Mouse (Mus musculus): Measurements from ENCODE around the gene Nexn. TPM values are rescaled to one million over a fixed set of nuclear protein-coding genes. Genes with fewer than 3 reads are reported as not detected.
A peak's percentile ranks its signal among the peaks of the same experiment; 100 is the strongest.

Nexn gene
- polyA plus RNA-seq, 1 experiment from 2014 or later, result 37.9 TPM

GRCm38 (mm10) chr3:152305080-152305479 is 38.9 kb upstream of the Nexn start:
- no peak overlapping the region for H3K4me2 ChIP-seq (replicated peaks; ENCODE audit: low read depth)
- DNase-seq (ENCODE audit: low spot score), result no peak
- H3K9me3 ChIP-seq (ENCODE audit: control insufficient read depth, low read length), result no peaks in the 10 kb centered on the region
- no peak overlapping the region for H3K4me3 ChIP-seq (ENCODE audit: low read depth, low read length)
- H3K27ac ChIP-seq (replicated peaks), result peak overlapping the region; percentile 40
- H3K4me1 ChIP-seq (replicated peaks; ENCODE audit: control insufficient read depth, insufficient read depth), result peaks cover 8% of the 10 kb centered on the region; the same call in 1 of the 2 replicates
- no peak overlapping the region for H3K9ac ChIP-seq (ENCODE audit: low read length)
- no peaks in the 10 kb centered on the region for H3K36me3 ChIP-seq (ENCODE audit: control insufficient read depth, insufficient read depth, low read length)
- TF ChIP-seq EP300 (optimal IDR thresholded peaks at IDR 0.05) (no peak), CTCF (IDR thresholded peaks at IDR 0.05; ENCODE audit: low read depth) (no peak)
- ATAC-seq (ENCODE audit: low FRiP score, low TSS enrichment), result no peak
- no peaks in the 10 kb centered on the region for H3K27me3 ChIP-seq (ENCODE audit: control insufficient read depth, insufficient read depth, low read length)
- 68% methylated on average over 8 of the region's 8 CpGs for WGBS

- no peak for DNase-seq (ENCODE audit: low spot score)
- H3K4me3 ChIP-seq (ENCODE audit: low read depth, low read length), result no peak overlapping the region
- no peak overlapping the region for H3K9ac ChIP-seq (ENCODE audit: low read length)
- no peak overlapping the region for H3K4me2 ChIP-seq (replicated peaks; ENCODE audit: low read depth)
- TF ChIP-seq EP300 (optimal IDR thresholded peaks at IDR 0.05) (no peak), CTCF (IDR thresholded peaks at IDR 0.05; ENCODE audit: low read depth) (no peak)
- H3K9me3 ChIP-seq (ENCODE audit: control insufficient read depth, low read length), result no peaks in the 10 kb centered on the region
- peak; percentile 40; the same call in 1 of the 2 replicates for ATAC-seq (ENCODE audit: low FRiP score, low TSS enrichment)
- no peaks in the 10 kb centered on the region for H3K36me3 ChIP-seq (ENCODE audit: control insufficient read depth, insufficient read depth, low read length)
- H3K27ac ChIP-seq (replicated peaks), result peak overlapping the region; percentile 79
- peaks cover 7% of the 10 kb centered on the region; the same call in 1 of the 2 replicates for H3K4me1 ChIP-seq (replicated peaks; ENCODE audit: control insufficient read depth, insufficient read depth)
- H3K27me3 ChIP-seq (ENCODE audit: control insufficient read depth, insufficient read depth, low read length), result no peaks in the 10 kb centered on the region
- WGBS, result 42% methylated on average over 6 of the region's 6 CpGs
Measured at GRCm38 (mm10) chr3:152304093-152304815, 38.1 kb upstream of the Nexn start.

- Histone ChIP-seq H3K9ac (ENCODE audit: low read length) (no peak overlapping the region), H3K27ac (replicated peaks) (peak overlapping the region; percentile 63; the same call in 1 of the 2 replicates), H3K4me1 (replicated peaks; ENCODE audit: control insufficient read depth, insufficient read depth) (0 out of 2 replicates have a peak, but pooled peaks cover 2% of the 10 kb centered on the region), H3K27me3 (ENCODE audit: control insufficient read depth, insufficient read depth, low read length) (no peaks in the 10 kb centered on the region), H3K36me3 (ENCODE audit: control insufficient read depth, insufficient read depth, low read length) (no peaks in the 10 kb centered on the region), H3K4me2 (replicated peaks; ENCODE audit: low read depth) (no peak overlapping the region), H3K4me3 (ENCODE audit: low read depth, low read length) (no peak overlapping the region), H3K9me3 (ENCODE audit: control insufficient read depth, low read length) (no peaks in the 10 kb centered on the region)
- WGBS, result 57% methylated on average over 9 of the region's 9 CpGs
- TF ChIP-seq CTCF (IDR thresholded peaks at IDR 0.05; ENCODE audit: low read depth), result no peak
- TF ChIP-seq EP300 (optimal IDR thresholded peaks at IDR 0.05), result no peak
- DNase-seq (ENCODE audit: low spot score), result no peak
- ATAC-seq (ENCODE audit: low FRiP score, low TSS enrichment), result no peak
Measured at GRCm38 (mm10) chr3:152302991-152303390, 36.8 kb upstream of the Nexn start.

- Histone ChIP-seq H3K27me3 (ENCODE audit: control insufficient read depth, insufficient read depth, low read length) (no peaks in the 10 kb centered on the region), H3K4me2 (replicated peaks; ENCODE audit: low read depth) (no peak overlapping the region), H3K4me3 (ENCODE audit: low read depth, low read length) (no peak overlapping the region), H3K27ac (replicated peaks) (no peak overlapping the region), H3K4me1 (replicated peaks; ENCODE audit: control insufficient read depth, insufficient read depth) (0 out of 2 replicates have a peak, but pooled peaks cover 2% of the 10 kb centered on the region), H3K9ac (ENCODE audit: low read length) (no peak overlapping the region), H3K9me3 (ENCODE audit: control insufficient read depth, low read length) (no peaks in the 10 kb centered on the region), H3K36me3 (ENCODE audit: control insufficient read depth, insufficient read depth, low read length) (no peaks in the 10 kb centered on the region)
- TF ChIP-seq EP300 (optimal IDR thresholded peaks at IDR 0.05) (no peak), CTCF (IDR thresholded peaks at IDR 0.05; ENCODE audit: low read depth) (peak; percentile 58)
- WGBS, result 77% methylated on average over 14 of the region's 14 CpGs
- ATAC-seq (ENCODE audit: low FRiP score, low TSS enrichment) (no peak), DNase-seq (ENCODE audit: low spot score) (no peak)
Measured at GRCm38 (mm10) chr3:152300376-152301337, 34.5 kb upstream of the Nexn start.

GRCm38 (mm10) chr3:152295896-152296295 is 29.7 kb upstream of the Nexn start:
- WGBS, result 92% methylated on average over 5 of the region's 5 CpGs
- ATAC-seq (ENCODE audit: low FRiP score, low TSS enrichment), result no peak
- no peaks in the 10 kb centered on the region for H3K9me3 ChIP-seq (ENCODE audit: control insufficient read depth, low read length)
- H3K4me2 ChIP-seq (replicated peaks; ENCODE audit: low read depth), result no peak overlapping the region
- DNase-seq (ENCODE audit: low spot score), result no peak
- no peak overlapping the region for H3K4me3 ChIP-seq (ENCODE audit: low read depth, low read length)
- H3K36me3 ChIP-seq (ENCODE audit: control insufficient read depth, insufficient read depth, low read length), result no peaks in the 10 kb centered on the region
- no peak overlapping the region for H3K9ac ChIP-seq (ENCODE audit: low read length)
- no peak overlapping the region for H3K27ac ChIP-seq (replicated peaks)
- TF ChIP-seq CTCF (IDR thresholded peaks at IDR 0.05; ENCODE audit: low read depth) (no peak), EP300 (optimal IDR thresholded peaks at IDR 0.05) (no peak)
- H3K4me1 ChIP-seq (replicated peaks; ENCODE audit: control insufficient read depth, insufficient read depth), result no peaks in the 10 kb centered on the region
- H3K27me3 ChIP-seq (ENCODE audit: control insufficient read depth, insufficient read depth, low read length), result no peaks in the 10 kb centered on the region

All from stomach, postnatal 0 days (tissue).